In genomic region chr11:50931451-50931866, GRCm38 (mm10) we compare ENCODE assay signal across 7 mouse cellular contexts. TPM values are rescaled to one million over a fixed set of nuclear protein-coding genes. Genes with fewer than 3 reads are reported as not detected.
A peak's percentile ranks its signal among the peaks of the same experiment; 100 is the strongest.
DNase-seq lines count a peak whose midpoint lies in the region; ATAC-seq and TF ChIP-seq lines count a peak whose summit lies in the region.

Gene Zfp354b (minus strand): TSS chr11:50931633.

- H3K36me3 ChIP-seq in heart, embryonic 12.5 days, result no peaks in the 10 kb centered on the region
- no peaks in the 10 kb centered on the region for H3K36me3 ChIP-seq in kidney, embryonic 16.5 days (ENCODE audit: insufficient read depth, low read length)
- H3K36me3 ChIP-seq in limb, embryonic 15.5 days, result no peaks in the 10 kb centered on the region
- H3K36me3 ChIP-seq in midbrain, embryonic 16.5 days (ENCODE audit: control insufficient read depth, insufficient read depth, low read length), result no peaks in the 10 kb centered on the region

- peaks cover 15% of the 10 kb centered on the region for H3K27me3 ChIP-seq in heart, embryonic 12.5 days (replicated peaks)
- no peaks in the 10 kb centered on the region for H3K27me3 ChIP-seq in kidney, embryonic 16.5 days (ENCODE audit: insufficient read depth, low read length)
- H3K27me3 ChIP-seq in limb, embryonic 15.5 days, result 0 out of 2 replicates have a peak, but pooled peaks cover 8% of the 10 kb centered on the region
- H3K27me3 ChIP-seq in midbrain, embryonic 16.5 days (ENCODE audit: control insufficient read depth, insufficient read depth, low read depth, low read length), result no peaks in the 10 kb centered on the region

- ATAC-seq in heart, embryonic 12.5 days (ENCODE audit: insufficient number of reproducible peaks, low FRiP score), result peak; percentile 91
- peak; percentile 96 for ATAC-seq in kidney, embryonic 16.5 days (ENCODE audit: low FRiP score, low TSS enrichment)
- ATAC-seq in limb, embryonic 15.5 days (ENCODE audit: insufficient number of reproducible peaks, low FRiP score, low TSS enrichment, low read depth), result peak; percentile 93
- ATAC-seq in midbrain, embryonic 16.5 days, result peak; percentile 97

- H3K9ac ChIP-seq in heart, embryonic 12.5 days, result peak within 1 kb of the TSS; percentile 85
- peak within 1 kb of the TSS; percentile 77 for H3K9ac ChIP-seq in kidney, embryonic 16.5 days (replicated peaks; ENCODE audit: low read length)
- H3K9ac ChIP-seq in limb, embryonic 15.5 days, result peak within 1 kb of the TSS; percentile 74
- peak within 1 kb of the TSS; percentile 92 for H3K9ac ChIP-seq in midbrain, embryonic 16.5 days (ENCODE audit: low read depth, low read length)

- no peak within 1 kb of the TSS for H3K27ac ChIP-seq in embryonic fibroblast, embryonic 13.5 days (ENCODE audit: insufficient read depth, low read length)
- H3K27ac ChIP-seq in heart, embryonic 12.5 days (ENCODE audit: poor library complexity, severe bottlenecking), result no peak within 1 kb of the TSS
- peak within 1 kb of the TSS; percentile 30; the same call in 1 of the 2 replicates for H3K27ac ChIP-seq in kidney, embryonic 16.5 days (ENCODE audit: low read length)
- peak within 1 kb of the TSS; percentile 33; the same call in 1 of the 2 replicates for H3K27ac ChIP-seq in limb, embryonic 15.5 days
- peak within 1 kb of the TSS; percentile 89 for H3K27ac ChIP-seq in midbrain, embryonic 16.5 days (ENCODE audit: low read length)

- WGBS in heart, embryonic 12.5 days, result 0% methylated on average over 18 of the region's 18 CpGs
- WGBS in kidney, embryonic 16.5 days, result 1% methylated on average over 18 of the region's 18 CpGs
- WGBS in limb, embryonic 15.5 days, result 2% methylated on average over 18 of the region's 18 CpGs
- 0% methylated on average over 18 of the region's 18 CpGs for WGBS in midbrain, embryonic 16.5 days

- peak within 1 kb of the TSS; percentile 89 for H3K4me2 ChIP-seq in heart, embryonic 12.5 days
- peak within 1 kb of the TSS; percentile 76 for H3K4me2 ChIP-seq in kidney, embryonic 16.5 days (replicated peaks; ENCODE audit: low read depth, low read length)
- peak within 1 kb of the TSS; percentile 93 for H3K4me2 ChIP-seq in limb, embryonic 15.5 days
- H3K4me2 ChIP-seq in midbrain, embryonic 16.5 days (ENCODE audit: low read length), result peak within 1 kb of the TSS; percentile 61

- H3K9me3 ChIP-seq in heart, embryonic 12.5 days (replicated peaks), result no peaks in the 10 kb centered on the region
- H3K9me3 ChIP-seq in kidney, embryonic 16.5 days (ENCODE audit: low read length), result no peaks in the 10 kb centered on the region
- H3K9me3 ChIP-seq in limb, embryonic 15.5 days, result no peaks in the 10 kb centered on the region
- no peaks in the 10 kb centered on the region for H3K9me3 ChIP-seq in midbrain, embryonic 16.5 days (replicated peaks; ENCODE audit: control insufficient read depth, low read length, poor library complexity, severe bottlenecking)

- H3K4me1 ChIP-seq in embryonic fibroblast, embryonic 13.5 days (ENCODE audit: control insufficient read depth, insufficient read depth, low read length), result no peaks in the 10 kb centered on the region
- peaks cover 9% of the 10 kb centered on the region for H3K4me1 ChIP-seq in heart, embryonic 12.5 days (replicated peaks)
- peaks cover 7% of the 10 kb centered on the region; the same call in 1 of the 2 replicates for H3K4me1 ChIP-seq in kidney, embryonic 16.5 days (ENCODE audit: insufficient read depth, low read length)
- peaks cover 9% of the 10 kb centered on the region for H3K4me1 ChIP-seq in limb, embryonic 15.5 days
- H3K4me1 ChIP-seq in midbrain, embryonic 16.5 days (ENCODE audit: control insufficient read depth, insufficient read depth, low read length), result peaks cover 5% of the 10 kb centered on the region; the same call in 1 of the 2 replicates

- peak within 1 kb of the TSS; percentile 59 for H3K4me3 ChIP-seq in embryonic fibroblast, embryonic 13.5 days (ENCODE audit: insufficient read depth, low read length)
- peak within 1 kb of the TSS; percentile 93 for H3K4me3 ChIP-seq in heart, embryonic 12.5 days
- peak within 1 kb of the TSS; percentile 75 for H3K4me3 ChIP-seq in kidney, embryonic 16.5 days (ENCODE audit: low read length)
- peak within 1 kb of the TSS; percentile 64 for H3K4me3 ChIP-seq in limb, embryonic 15.5 days
- peak within 1 kb of the TSS; percentile 70 for H3K4me3 ChIP-seq in midbrain, embryonic 16.5 days (ENCODE audit: low read depth, low read length)

- peak; percentile 64 for TF ChIP-seq POLR2A in embryonic fibroblast, embryonic 13.5 days (IDR thresholded peaks at IDR 0.05; ENCODE audit: low read depth, low read length)

- TF ChIP-seq CTCF in embryonic fibroblast, embryonic 13.5 days (IDR thresholded peaks at IDR 0.05; ENCODE audit: borderline replicate concordance, insufficient read depth, low read length), result no peak

- DNase-seq in brain, adult 2 months (ENCODE audit: low read depth, low spot score), result peak; percentile 98
- DNase-seq in spleen, postnatal 36 days (ENCODE audit: low spot score in 2 of 2), result peak; percentile 47 to 62

RNA-seq across cellular contexts. Expression of gene Zfp354b, which starts in this region (rescaled TPM):
- 1.6 and 2.2 TPM in 2 replicates for polyA plus RNA-seq in embryonic fibroblast, embryonic 13.5 days (2011; ENCODE audit: insufficient read length, low read depth, missing spikeins)
- 0.60 and 1.1 TPM in 2 replicates for polyA plus RNA-seq in heart, embryonic 12.5 days (2016; fragmentation: Nextera tagmentation; extraction: Ambion mirVana)
- polyA plus RNA-seq in kidney, embryonic 16.5 days (2015; fragmentation: Nextera tagmentation; extraction: Ambion mirVana), result 1.7 and 1.9 TPM in 2 replicates
- polyA plus RNA-seq in limb, embryonic 15.5 days (2015; fragmentation: Nextera tagmentation; extraction: Ambion mirVana), result 1.3 and 1.9 TPM in 2 replicates
- 4.9 and 6.1 TPM in 2 replicates for polyA plus RNA-seq in midbrain, embryonic 16.5 days (2015; fragmentation: Nextera tagmentation; extraction: Ambion mirVana)

Comparison
In these comparisons a context has a peak if more than half of its experiments do, and no peak if none do; other contexts are left out.
1. H3K27ac ChIP-seq: peak in kidney, embryonic 16.5 days (single experiment), limb, embryonic 15.5 days (single experiment) and midbrain, embryonic 16.5 days (single experiment); none in embryonic fibroblast, embryonic 13.5 days (single experiment) and heart, embryonic 12.5 days (single experiment).
2. Peak in every context shown above with its lines, with median percentiles within 50 percentile points of each other: H3K4me3 ChIP-seq, ATAC-seq, H3K4me2 ChIP-seq and H3K9ac ChIP-seq.